Mouse (Mus musculus) G1E (cell line): ENCODE results near the gene Wfdc2. TPM values are rescaled to one million over a fixed set of nuclear protein-coding genes. Genes with fewer than 3 reads are reported as not detected.

ENCODE experiments used
- ATAC-seq: 2 replicates; pipeline ENCODE4 v1.8.0; 2016; ENCODE audit warnings: mild to moderate bottlenecking; ENCODE audit not compliant: insufficient number of reproducible peaks, poor library complexity, low FRiP score, severe bottlenecking; ENCODE audit errors: extremely low read depth
- DNase-seq: peaks from one replicate; pipeline ENCODE4 v3.0.0; 2012; ENCODE audit warnings: low spot score
- H3K27me3 ChIP-seq: 2 replicates; pipeline ENCODE4 v1.6.1; 2012; ENCODE audit warnings: mild to moderate bottlenecking, low read length, inconsistent platforms; ENCODE audit not compliant: insufficient read depth
- H3K36me3 ChIP-seq: replicated peaks from 2 replicates; pipeline ENCODE3; 2012; ENCODE audit warnings: mild to moderate bottlenecking, inconsistent platforms
- H3K4me1 ChIP-seq: 2 replicates; pipeline ENCODE4 v1.6.1; 2012; ENCODE audit warnings: low read depth, low read length, inconsistent platforms, mixed read lengths; ENCODE audit not compliant: insufficient read depth
- H3K4me3 ChIP-seq: 2 replicates; pipeline ENCODE4 v1.5.1; 2012; ENCODE audit warnings: low read depth, mild to moderate bottlenecking, inconsistent platforms, low read length, moderate library complexity, mixed read lengths
- H3K9me3 ChIP-seq: replicated peaks from 2 replicates; pipeline ENCODE4 v1.6.1; 2012; ENCODE audit warnings: inconsistent platforms
- CTCF ChIP-seq: IDR thresholded peaks from 2 replicates; pipeline ENCODE4 v1.5.1; 2012; ENCODE audit warnings: low read depth, low read length, inconsistent platforms, mixed read lengths
- GATA1 ChIP-seq: IDR thresholded peaks from 2 replicates; pipeline ENCODE4 v1.6.1; 2012; ENCODE audit warnings: borderline replicate concordance, low read length, inconsistent platforms, mixed read lengths
- GATA2 ChIP-seq: IDR thresholded peaks from 2 replicates; pipeline ENCODE4 v1.6.1; 2012; ENCODE audit warnings: low read depth, low read length, inconsistent platforms, borderline replicate concordance
- POLR2AphosphoS5 ChIP-seq: IDR thresholded peaks from 2 replicates; pipeline ENCODE4 v1.6.1; 2012; ENCODE audit warnings: low read depth, low read length, inconsistent platforms; ENCODE audit not compliant: insufficient replicate concordance
- TAL1 ChIP-seq: conservative IDR thresholded peaks from 2 replicates; pipeline ENCODE4 v1.6.1; 2012; ENCODE audit warnings: low read depth, low read length, inconsistent platforms, mixed read lengths
- polyA plus RNA-seq: library from polyadenylated mRNA; stranded (reverse); fragments of >175 nt; gene quantifications from 2 replicates; pipeline ENCODE4 v1.2.3, GENCODE M21; 2012
- total RNA-seq, 2 experiments: library from RNA; stranded (forward) in 1 of 2; stranded (reverse) in 1 of 2; fragments of 200-1000 nt in 1 of 2; fragments of >200 nt in 1 of 2; fragmentation: Nextera tagmentation in 1 of 2; gene quantifications; 2 replicates each; pipeline ENCODE4 v1.2.3; 2014 to 2017

Wfdc2 gene
- total and polyA plus RNA-seq, 3 experiments, result not detected

- H3K36me3 ChIP-seq, result no peaks in the 10 kb centered on the region
- peaks cover under 1% of the 10 kb centered on the region; the same call in 1 of the 2 replicates for H3K27me3 ChIP-seq
- ATAC-seq (no peak), DNase-seq (no peak)
- no peaks in the 10 kb centered on the region for H3K4me1 ChIP-seq
- no peak overlapping the region for H3K4me3 ChIP-seq
- TF ChIP-seq CTCF, result no peak
- no peak for TF ChIP-seq POLR2AphosphoS5
- TF ChIP-seq GATA1, result no peak
- TF ChIP-seq TAL1, result no peak
- no peak for TF ChIP-seq GATA2
- peaks cover 7% of the 10 kb centered on the region for H3K9me3 ChIP-seq
Measured at GRCm38 (mm10) chr2:164528557-164528956, 33.7 kb upstream of the Wfdc2 start.

GRCm38 (mm10) chr2:164531169-164531568 lies 31.0 kb upstream of the Wfdc2 start:
- H3K4me3 ChIP-seq, result no peak overlapping the region
- peaks cover 7% of the 10 kb centered on the region for H3K9me3 ChIP-seq
- ATAC-seq, result no peak
- TF ChIP-seq CTCF (peak; percentile 97), POLR2AphosphoS5 (no peak)
- DNase-seq, result peak; percentile 47
- H3K27me3 ChIP-seq, result peaks cover 3% of the 10 kb centered on the region; the same call in 1 of the 2 replicates
- H3K36me3 ChIP-seq, result no peaks in the 10 kb centered on the region
- no peaks in the 10 kb centered on the region for H3K4me1 ChIP-seq

- Histone ChIP-seq H3K4me3 (no peak overlapping the region), H3K4me1 (no peaks in the 10 kb centered on the region), H3K27me3 (peaks cover 6% of the 10 kb centered on the region; the same call in 1 of the 2 replicates), H3K9me3 (no peaks in the 10 kb centered on the region), H3K36me3 (no peaks in the 10 kb centered on the region)
- no peak for DNase-seq
- TF ChIP-seq TAL1, result no peak
- TF ChIP-seq GATA1, result no peak
- no peak for TF ChIP-seq CTCF
- TF ChIP-seq POLR2AphosphoS5, result no peak
- no peak for TF ChIP-seq GATA2
- ATAC-seq, result no peak
Measured at GRCm38 (mm10) chr2:164534315-164534714, 27.9 kb upstream of the Wfdc2 start.

GRCm38 (mm10) chr2:164537003-164537402 lies 25.2 kb upstream of the Wfdc2 start:
- Histone ChIP-seq H3K36me3 (no peaks in the 10 kb centered on the region), H3K4me3 (no peak overlapping the region), H3K9me3 (no peaks in the 10 kb centered on the region), H3K27me3 (peaks cover 6% of the 10 kb centered on the region; the same call in 1 of the 2 replicates), H3K4me1 (no peaks in the 10 kb centered on the region)
- no peak for ATAC-seq
- DNase-seq, result no peak
- no peak for TF ChIP-seq POLR2AphosphoS5
- no peak for TF ChIP-seq TAL1
- TF ChIP-seq GATA1, result no peak
- TF ChIP-seq CTCF, result no peak

GRCm38 (mm10) chr2:164540652-164541427 lies 21.4 kb upstream of the Wfdc2 start:
- DNase-seq, result no peak
- H3K4me3 ChIP-seq, result no peak overlapping the region
- no peaks in the 10 kb centered on the region for H3K36me3 ChIP-seq
- no peaks in the 10 kb centered on the region for H3K4me1 ChIP-seq
- H3K27me3 ChIP-seq, result peaks cover 5% of the 10 kb centered on the region
- H3K9me3 ChIP-seq, result no peaks in the 10 kb centered on the region
- no peak for ATAC-seq
- TF ChIP-seq GATA1 (no peak), POLR2AphosphoS5 (no peak), CTCF (no peak), GATA2 (no peak), TAL1 (no peak)

- H3K4me3 ChIP-seq, result no peak overlapping the region
- TF ChIP-seq GATA2 (no peak), POLR2AphosphoS5 (no peak), GATA1 (no peak)
- H3K4me1 ChIP-seq, result no peaks in the 10 kb centered on the region
- H3K9me3 ChIP-seq, result no peaks in the 10 kb centered on the region
- DNase-seq, result no peak
- H3K27me3 ChIP-seq, result peaks cover 2% of the 10 kb centered on the region; the same call in 1 of the 2 replicates
- no peak for ATAC-seq
- no peaks in the 10 kb centered on the region for H3K36me3 ChIP-seq
Measured at GRCm38 (mm10) chr2:164542132-164542531, 20.1 kb upstream of the Wfdc2 start.

GRCm38 (mm10) chr2:164542598-164542997 lies 19.6 kb upstream of the Wfdc2 start:
- Histone ChIP-seq H3K4me3 (no peak overlapping the region), H3K36me3 (no peaks in the 10 kb centered on the region), H3K27me3 (peaks cover 2% of the 10 kb centered on the region; the same call in 1 of the 2 replicates), H3K9me3 (no peaks in the 10 kb centered on the region), H3K4me1 (no peaks in the 10 kb centered on the region)
- TF ChIP-seq CTCF (no peak), GATA2 (no peak), POLR2AphosphoS5 (no peak), TAL1 (no peak), GATA1 (no peak)
- DNase-seq, result no peak
- no peak for ATAC-seq
